Mouse (Mus musculus) MEL (cell line): ENCODE measurements around the gene Pmpca. TPM values are rescaled to one million over a fixed set of nuclear protein-coding genes. Genes with fewer than 3 reads are reported as not detected.

Experiments
- DNase-seq: peaks from one replicate; pipeline ENCODE4 v3.0.0; 2011; ENCODE audit warnings: low read depth, low spot score
- H3K27ac ChIP-seq: 2 replicates; pipeline ENCODE4 v1.5.1; 2012; ENCODE audit warnings: low read depth, mild to moderate bottlenecking, control low read depth, low read length, moderate library complexity; ENCODE audit not compliant: control insufficient read depth
- H3K27me3 ChIP-seq, 2 experiments: fragments of 150-350 bp in 1 of 2; sonication (generic) in 1 of 2; 2 replicates each; pipeline ENCODE4 v1.6.1; 2012; ENCODE audit warnings: low read length in 2 of 2, mild to moderate bottlenecking in 2 of 2, improper control_type of control experiment in 1 of 2, moderate library complexity in 1 of 2; ENCODE audit not compliant: insufficient read depth in 2 of 2, control insufficient read depth in 1 of 2
- H3K36me3 ChIP-seq, 2 experiments: 2 replicates each; pipeline ENCODE4 v1.6.1; 2012 to 2014; ENCODE audit warnings: low read length in 2 of 2, improper control_type of control experiment in 1 of 2, inconsistent platforms in 1 of 2, mild to moderate bottlenecking in 1 of 2; ENCODE audit not compliant: insufficient read depth in 2 of 2, control insufficient read depth in 1 of 2
- H3K4me1 ChIP-seq, 2 experiments: fragments of 150-350 bp in 1 of 2; sonication (generic) in 1 of 2; 2 replicates each; pipeline ENCODE4 v1.6.1; 2012; ENCODE audit warnings: low read length in 2 of 2, improper control_type of control experiment in 1 of 2, mild to moderate bottlenecking in 1 of 2; ENCODE audit not compliant: insufficient read depth in 2 of 2, control insufficient read depth in 1 of 2
- H3K4me3 ChIP-seq, 2 experiments: fragments of 150-350 bp in 1 of 2; sonication (generic) in 1 of 2; 2 replicates each; pipeline ENCODE4 v1.5.1; 2012; ENCODE audit warnings: low read depth in 2 of 2, low read length in 2 of 2, mild to moderate bottlenecking in 2 of 2, moderate library complexity in 2 of 2, control low read depth in 1 of 2, improper control_type of control experiment in 1 of 2; ENCODE audit not compliant: control insufficient read depth in 1 of 2, insufficient read depth in 1 of 2
- H3K79me2 ChIP-seq: 2 replicates; pipeline ENCODE4 v1.6.1; 2012; ENCODE audit warnings: mild to moderate bottlenecking, low read length, moderate library complexity; ENCODE audit not compliant: control insufficient read depth, poor library complexity, insufficient read depth
- H3K9ac ChIP-seq: 2 replicates; pipeline ENCODE4 v1.6.1; 2012; ENCODE audit warnings: low read depth, mild to moderate bottlenecking, control low read depth, low read length, moderate library complexity; ENCODE audit not compliant: control insufficient read depth, poor library complexity, severe bottlenecking
- H3K9me3 ChIP-seq: fragments of 150-350 bp; sonication (generic); replicated peaks from 2 replicates; pipeline ENCODE4 v1.6.1; 2012; ENCODE audit warnings: mild to moderate bottlenecking, low read length, improper control_type of control experiment, moderate library complexity; ENCODE audit not compliant: insufficient read depth
- BHLHE40 ChIP-seq: IDR thresholded peaks from 2 replicates; pipeline ENCODE4 v1.6.1; 2012; ENCODE audit warnings: low read depth, mild to moderate bottlenecking, inconsistent platforms, low read length, improper control_type of control experiment, borderline replicate concordance
- CHD1 ChIP-seq: IDR thresholded peaks from 2 replicates; pipeline ENCODE4 v1.6.1; 2012; ENCODE audit warnings: low read depth, mild to moderate bottlenecking, inconsistent platforms, low read length, improper control_type of control experiment
- CHD2 ChIP-seq: IDR thresholded peaks from 2 replicates; pipeline ENCODE4 v1.6.1; 2011; ENCODE audit warnings: low read length, improper control_type of control experiment
- CTCF ChIP-seq, 3 experiments: IDR thresholded peaks in 2 of 3; conservative IDR thresholded peaks in 1 of 3; 2 replicates each; pipeline ENCODE4 v1.5.1; 2011 to 2012; ENCODE audit warnings: low read length in 3 of 3, low read depth in 2 of 3, mild to moderate bottlenecking in 2 of 3, improper control_type of control experiment in 1 of 3, inconsistent platforms in 1 of 3, mixed read lengths in 1 of 3, moderate library complexity in 1 of 3; ENCODE audit not compliant: control insufficient read depth in 1 of 3, insufficient read depth in 1 of 3, poor library complexity in 1 of 3, severe bottlenecking in 1 of 3
- E2F4 ChIP-seq: IDR thresholded peaks from 2 replicates; pipeline ENCODE4 v1.6.1; 2011; ENCODE audit warnings: low read depth, low read length, improper control_type of control experiment, borderline replicate concordance
- ELF1 ChIP-seq: IDR thresholded peaks from 2 replicates; pipeline ENCODE4 v1.6.1; 2014; ENCODE audit warnings: low read depth, mild to moderate bottlenecking, inconsistent platforms, low read length, improper control_type of control experiment, moderate library complexity
- EP300 ChIP-seq, 2 experiments: IDR thresholded peaks; 2 replicates each; pipeline ENCODE4 v1.6.1; 2011; ENCODE audit warnings: improper control_type of control experiment in 2 of 2, low read length in 2 of 2, low read depth in 1 of 2, mild to moderate bottlenecking in 1 of 2
- GABPA ChIP-seq: IDR thresholded peaks from 2 replicates; pipeline ENCODE4 v1.6.1; 2012; ENCODE audit warnings: low read depth, mild to moderate bottlenecking, inconsistent platforms, low read length, improper control_type of control experiment, moderate library complexity
- GATA1 ChIP-seq: IDR thresholded peaks from 2 replicates; pipeline ENCODE4 v1.6.1; 2011; ENCODE audit warnings: low read depth, low read length, improper control_type of control experiment
- HCFC1 ChIP-seq: IDR thresholded peaks from 2 replicates; pipeline ENCODE4 v1.6.1; 2012; ENCODE audit warnings: low read depth, mild to moderate bottlenecking, inconsistent platforms, low read length, improper control_type of control experiment, moderate library complexity
- JUND ChIP-seq: IDR thresholded peaks from 2 replicates; pipeline ENCODE4 v1.6.1; 2011; ENCODE audit warnings: low read depth, mild to moderate bottlenecking, improper control_type of control experiment, low read length
- KAT2A ChIP-seq: conservative IDR thresholded peaks from 2 replicates; pipeline ENCODE4 v1.6.1; 2012; ENCODE audit warnings: low read depth, low read length, improper control_type of control experiment, inconsistent platforms
- MAFK ChIP-seq: IDR thresholded peaks from 2 replicates; pipeline ENCODE4 v1.6.1; 2011; ENCODE audit warnings: low read depth, mild to moderate bottlenecking, low read length, improper control_type of control experiment, borderline replicate concordance
- MAX ChIP-seq: IDR thresholded peaks from 2 replicates; pipeline ENCODE4 v1.6.1; 2011; ENCODE audit warnings: low read length, improper control_type of control experiment
- MAZ ChIP-seq: IDR thresholded peaks from 2 replicates; pipeline ENCODE4 v1.6.1; 2012; ENCODE audit warnings: low read depth, mild to moderate bottlenecking, inconsistent platforms, low read length, improper control_type of control experiment
- MEF2A ChIP-seq: IDR thresholded peaks from 2 replicates; pipeline ENCODE4 v1.6.1; 2014; ENCODE audit warnings: low read depth, mild to moderate bottlenecking, inconsistent platforms, low read length, improper control_type of control experiment; ENCODE audit not compliant: poor library complexity, insufficient replicate concordance, severe bottlenecking; ENCODE audit errors: extremely low read depth
- MXI1 ChIP-seq: IDR thresholded peaks from 2 replicates; pipeline ENCODE4 v1.6.1; 2011; ENCODE audit warnings: mild to moderate bottlenecking, low read depth, low read length, improper control_type of control experiment
- MYB ChIP-seq: IDR thresholded peaks from 2 replicates; pipeline ENCODE4 v1.6.1; 2011; ENCODE audit warnings: mild to moderate bottlenecking, low read depth, low read length, improper control_type of control experiment
- MYC ChIP-seq: IDR thresholded peaks from 2 replicates; pipeline ENCODE4 v1.6.1; 2011; ENCODE audit warnings: low read depth, mild to moderate bottlenecking, low read length, improper control_type of control experiment, moderate library complexity
- NELFE ChIP-seq: IDR thresholded peaks from 2 replicates; pipeline ENCODE4 v1.6.1; 2011; ENCODE audit warnings: low read depth, low read length, improper control_type of control experiment
- NRF1 ChIP-seq: IDR thresholded peaks from 2 replicates; pipeline ENCODE4 v1.6.1; 2014; ENCODE audit warnings: low read depth, mild to moderate bottlenecking, inconsistent platforms, low read length, improper control_type of control experiment, moderate library complexity; ENCODE audit not compliant: poor library complexity, insufficient read depth, severe bottlenecking
- POLR2A ChIP-seq, 2 experiments: IDR thresholded peaks; 2 replicates each; pipeline ENCODE4 v1.6.1; 2011 to 2012; ENCODE audit warnings: low read length in 2 of 2, mild to moderate bottlenecking in 2 of 2, control low read depth in 1 of 2, improper control_type of control experiment in 1 of 2, low read depth in 1 of 2, moderate library complexity in 1 of 2; ENCODE audit not compliant: control insufficient read depth in 1 of 2, insufficient read depth in 1 of 2, poor library complexity in 1 of 2
- POLR2AphosphoS5 ChIP-seq: IDR thresholded peaks from 2 replicates; pipeline ENCODE4 v1.6.1; 2012; ENCODE audit warnings: low read depth, borderline replicate concordance, mild to moderate bottlenecking, inconsistent platforms, low read length, moderate library complexity, mixed read lengths
- RAD21 ChIP-seq: IDR thresholded peaks from 2 replicates; pipeline ENCODE4 v1.6.1; 2011; ENCODE audit warnings: mild to moderate bottlenecking, low read depth, low read length, improper control_type of control experiment
- RCOR1 ChIP-seq: IDR thresholded peaks from 2 replicates; pipeline ENCODE4 v1.6.1; 2012; ENCODE audit warnings: low read depth, mild to moderate bottlenecking, inconsistent platforms, low read length, improper control_type of control experiment
- SIN3A ChIP-seq: IDR thresholded peaks from 2 replicates; pipeline ENCODE4 v1.6.1; 2012; ENCODE audit warnings: low read length, improper control_type of control experiment, inconsistent platforms
- TAL1 ChIP-seq: IDR thresholded peaks from 2 replicates; pipeline ENCODE4 v1.6.1; 2012; ENCODE audit warnings: mild to moderate bottlenecking, inconsistent platforms, low read length, moderate library complexity, mixed read lengths
- TBP ChIP-seq: IDR thresholded peaks from 2 replicates; pipeline ENCODE4 v1.8.0; 2011; ENCODE audit warnings: low read depth, low read length, improper control_type of control experiment
- TCF12 ChIP-seq: IDR thresholded peaks from 2 replicates; pipeline ENCODE4 v1.6.1; 2014; ENCODE audit warnings: low read depth, mild to moderate bottlenecking, inconsistent platforms, low read length, improper control_type of control experiment, moderate library complexity
- UBTF ChIP-seq: IDR thresholded peaks from 2 replicates; pipeline ENCODE4 v1.6.1; 2012; ENCODE audit warnings: low read depth, mild to moderate bottlenecking, inconsistent platforms, low read length, improper control_type of control experiment, moderate library complexity, borderline replicate concordance; ENCODE audit not compliant: insufficient read depth
- USF1 ChIP-seq: IDR thresholded peaks from 2 replicates; pipeline ENCODE4 v1.6.1; 2014; ENCODE audit warnings: low read depth, mild to moderate bottlenecking, inconsistent platforms, low read length, improper control_type of control experiment, moderate library complexity
- USF2 ChIP-seq, 2 experiments: IDR thresholded peaks; 2 replicates each; pipeline ENCODE4 v1.6.1; 2011 to 2012; ENCODE audit warnings: improper control_type of control experiment in 2 of 2, low read length in 2 of 2, borderline replicate concordance in 1 of 2, inconsistent platforms in 1 of 2, low read depth in 1 of 2, mild to moderate bottlenecking in 1 of 2; ENCODE audit not compliant: insufficient read depth in 1 of 2
- ZC3H11A ChIP-seq: IDR thresholded peaks from 2 replicates; pipeline ENCODE4 v1.6.1; 2012; ENCODE audit warnings: low read depth, mild to moderate bottlenecking, inconsistent platforms, low read length, improper control_type of control experiment
- ZMIZ1 ChIP-seq: IDR thresholded peaks from 2 replicates; pipeline ENCODE4 v1.6.1; 2012; ENCODE audit warnings: low read depth, mild to moderate bottlenecking, inconsistent platforms, low read length, improper control_type of control experiment, moderate library complexity
- ZNF384 ChIP-seq: IDR thresholded peaks from 2 replicates; pipeline ENCODE4 v1.6.1; 2012; ENCODE audit warnings: low read depth, mild to moderate bottlenecking, inconsistent platforms, low read length, improper control_type of control experiment
- polyA plus RNA-seq, 2 experiments: library from polyadenylated mRNA; stranded (reverse) in 1 of 2; unstranded in 1 of 2; fragments of >175 nt in 1 of 2; fragments of >200 nt in 1 of 2; gene quantifications; 2 replicates each; pipeline versions ENCODE4 v1.2.1 to v1.2.4; 2012; ENCODE audit warnings: low replicate concordance in 2 of 2, low read depth in 1 of 2; ENCODE audit not compliant: insufficient read length in 2 of 2, insufficient read depth in 1 of 2, missing spikeins in 1 of 2
- total RNA-seq: library from RNA; depleted of rRNA; stranded (reverse); fragments of 300-350 nt; gene quantifications from 2 replicates; pipeline ENCODE4 v1.2.3, GENCODE M21; 2012

The Pmpca gene
- total and polyA plus RNA-seq, 3 experiments = 46.4 to 166 (median 96.5) TPM

DNA sequence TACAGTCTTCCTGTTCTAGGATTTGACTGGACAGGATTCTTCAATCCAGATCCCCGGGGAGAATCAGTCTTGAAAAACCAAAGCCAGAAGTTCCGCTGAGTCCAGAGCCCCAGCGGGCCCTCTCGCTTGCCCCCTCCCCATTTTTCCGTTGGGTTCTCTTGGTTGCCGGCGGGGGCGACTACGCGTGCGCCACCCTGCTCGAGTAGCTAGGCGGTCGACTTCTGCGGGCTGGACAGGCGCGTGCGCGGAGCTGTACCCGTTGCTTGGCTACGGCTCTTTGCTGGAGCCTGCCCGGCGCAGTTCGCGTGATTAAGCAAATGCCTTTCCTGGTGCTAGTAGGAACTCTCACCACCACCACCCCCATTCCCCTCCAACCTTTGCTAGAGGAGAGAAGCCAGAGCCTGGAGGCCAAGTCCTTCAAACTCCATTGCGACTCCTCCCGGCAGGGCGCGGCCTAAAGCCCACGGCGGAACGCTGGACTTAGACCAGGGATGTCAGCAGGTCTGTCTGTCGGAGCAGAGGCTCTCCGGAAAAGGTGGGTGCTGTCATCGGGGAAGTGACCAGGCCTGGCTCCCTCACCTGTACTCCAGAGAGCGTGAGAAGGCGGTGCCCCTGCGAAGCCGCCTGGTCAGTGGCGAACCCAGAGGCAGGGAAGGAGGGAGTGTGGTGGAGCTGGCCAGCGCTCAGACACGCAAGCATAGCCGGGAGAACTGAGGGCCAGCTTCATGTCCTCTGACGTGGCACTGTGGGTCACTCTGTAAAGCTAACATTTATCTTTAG, 56.7 kb downstream of the Pmpca start:
- Histone ChIP-seq H3K9ac (peak overlapping the region; percentile 88), H3K4me1 (peaks cover 6 to 13% of the 10 kb centered on the region in 2 experiments), H3K4me3 (peak overlapping the region; percentile 66 to 98), H3K27me3 (no peaks in the 10 kb centered on the region), H3K27ac (peak overlapping the region; percentile 86), H3K79me2 (peaks cover 15% of the 10 kb centered on the region), H3K36me3 (peaks cover 1 to 12% of the 10 kb centered on the region in 2 experiments; a peak in 3 of 4 replicates), H3K9me3 (no peaks in the 10 kb centered on the region)
- DNase-seq = peak; percentile 96
- TF ChIP-seq ELF1 (no peak; the same call in 1 of the 2 replicates), CTCF (IDR thresholded peaks at IDR 0.05 in 2 of 3, conservative IDR thresholded peaks at IDR 0.05 in 1 of 3; ENCODE audit: control insufficient read depth in 1 of 3, insufficient read depth in 1 of 3, low read depth in 2 of 3, low read length in 3 of 3, poor library complexity in 1 of 3, severe bottlenecking in 1 of 3) (peak in 2 of 3 experiments; percentile 4 to 13; a peak in 1 of 6 replicates), MYC (peak; percentile 81), CHD2 (no peak), NRF1 (peak; percentile 91), NELFE (peak; percentile 62), ZC3H11A (no peak), MYB (peak; percentile 19; the same call in 1 of the 2 replicates), ZNF384 (no peak), USF2 (IDR thresholded peaks at IDR 0.05; ENCODE audit: borderline replicate concordance in 1 of 2, insufficient read depth in 1 of 2, low read depth in 1 of 2, low read length in 2 of 2) (no peak), POLR2A (IDR thresholded peaks at IDR 0.05; ENCODE audit: control insufficient read depth in 1 of 2, insufficient read depth in 1 of 2, low read depth in 1 of 2, low read length in 2 of 2, poor library complexity in 1 of 2) (peak; percentile 51 to 68; a peak in 3 of 4 replicates), E2F4 (no peak), MAX (peak; percentile 58; the same call in 1 of the 2 replicates), ZMIZ1 (0 out of 2 replicates have a peak, but pooled peaks have one; percentile 2), UBTF (no peak), GABPA (no peak), KAT2A (no peak; the same call in 1 of the 2 replicates), USF1 (no peak), RCOR1 (no peak), MAZ (no peak), GATA1 (no peak), SIN3A (peak; percentile 98), TBP (no peak; the same call in 1 of the 2 replicates), HCFC1 (peak; percentile 85), CHD1 (no peak), BHLHE40 (peak; percentile 27; the same call in 1 of the 2 replicates), MAFK (no peak), MXI1 (peak; percentile 98), MEF2A (no peak), POLR2AphosphoS5 (no peak), EP300 (IDR thresholded peaks at IDR 0.05; ENCODE audit: low read depth in 1 of 2, low read length in 2 of 2) (no peak), RAD21 (no peak), TAL1 (no peak), TCF12 (0 out of 2 replicates have a peak, but pooled peaks have one; percentile 5), JUND (no peak)
